Mouse (Mus musculus): ENCODE measurements around the gene Colec11.

Gene Colec11

GRCm38 (mm10) chr12:28623195-28623594, at the start of gene Colec11:
Gene Colec11, minus strand, starts transcription at chr12:28623377.
- no peak for DNase-seq (ENCODE audit: low read depth)

- DNase-seq (ENCODE audit: low read depth): no peak
These were observed 44.1 kb upstream of the Colec11 start for GRCm38 (mm10) chr12:28667287-28667686.

GRCm38 (mm10) chr12:28666734-28667133, 43.6 kb upstream of the Colec11 start:
- DNase-seq (ENCODE audit: low read depth): no peak

GRCm38 (mm10) chr12:28662628-28663027, 39.5 kb upstream of the Colec11 start:
- DNase-seq (ENCODE audit: low read depth): no peak

- peak; percentile 86 for DNase-seq (ENCODE audit: low read depth)
These were observed 26.2 kb upstream of the Colec11 start, which contains the start of gene Rnaseh1 for GRCm38 (mm10) chr12:28649141-28650110. Gene Rnaseh1, plus strand, starts transcription at chr12:28649602.

GRCm38 (mm10) chr12:28638778-28639177, 15.6 kb upstream of the Colec11 start:
- DNase-seq (ENCODE audit: low read depth): no peak

GRCm38 (mm10) chr12:28636543-28636942, 13.4 kb upstream of the Colec11 start:
- DNase-seq (ENCODE audit: low read depth): no peak

GRCm38 (mm10) chr12:28635535-28636476, 12.6 kb upstream of the Colec11 start, which contains the start of gene Rps7:
Gene Rps7, minus strand, starts transcription at chr12:28635953.
- DNase-seq (ENCODE audit: low read depth): peak; percentile 97

GRCm38 (mm10) chr12:28635058-28635534, 11.9 kb upstream of the Colec11 start:
- DNase-seq (ENCODE audit: low read depth): peak; percentile 50

- DNase-seq (ENCODE audit: low read depth): peak; percentile 59
These were observed 5.3 kb upstream of the Colec11 start for GRCm38 (mm10) chr12:28628436-28628835.

- DNase-seq (ENCODE audit: low read depth): peak; percentile 18
These were observed 3.9 kb upstream of the Colec11 start for GRCm38 (mm10) chr12:28627092-28627491.

- DNase-seq (ENCODE audit: low read depth): no peak
These were observed 2.2 kb upstream of the Colec11 start for GRCm38 (mm10) chr12:28625407-28625806.

- no peak for DNase-seq (ENCODE audit: low read depth)
These were observed 1.1 kb upstream of the Colec11 start for GRCm38 (mm10) chr12:28624251-28624650.

- DNase-seq (ENCODE audit: low read depth): no peak
These were observed 536 bp downstream of the Colec11 start for GRCm38 (mm10) chr12:28622641-28623040.

GRCm38 (mm10) chr12:28622167-28622532, 1.0 kb downstream of the Colec11 start:
- no peak for DNase-seq (ENCODE audit: low read depth)

GRCm38 (mm10) chr12:28621451-28622166, 1.6 kb downstream of the Colec11 start:
- no peak for DNase-seq (ENCODE audit: low read depth)

- DNase-seq (ENCODE audit: low read depth): no peak
These were observed 5.9 kb downstream of the Colec11 start for GRCm38 (mm10) chr12:28617297-28617696.

- no peak for DNase-seq (ENCODE audit: low read depth)
These were observed 8.8 kb downstream of the Colec11 start for GRCm38 (mm10) chr12:28614401-28614800.

- no peak for DNase-seq (ENCODE audit: low read depth)
These were observed 10.8 kb downstream of the Colec11 start for GRCm38 (mm10) chr12:28612391-28612790.

GRCm38 (mm10) chr12:28607546-28608305, 15.5 kb downstream of the Colec11 start:
- no peak for DNase-seq (ENCODE audit: low read depth)

GRCm38 (mm10) chr12:28603494-28603893, 19.7 kb downstream of the Colec11 start:
- DNase-seq (ENCODE audit: low read depth): no peak

Measured in 416B (cell line).